Mouse (Mus musculus) midbrain, embryonic 12.5 days (tissue): ENCODE measurements around the gene Adcy5. TPM values are rescaled to one million over a fixed set of nuclear protein-coding genes. Genes with fewer than 3 reads are reported as not detected.

Experiments
- ATAC-seq: fragments of 200-750 bp; cut with Nextera tagmentation; 2 replicates; pipeline ENCODE4 v1.8.0; 2017; ENCODE audit warnings: low read depth, moderate TSS enrichment, moderate library complexity; ENCODE audit not compliant: low FRiP score
- H3K27ac ChIP-seq: fragments of 300-500 bp; sonication (generic); replicated peaks from 2 replicates; pipeline ENCODE4 v1.5.1; 2016; ENCODE audit warnings: mild to moderate bottlenecking
- H3K27me3 ChIP-seq: fragments of 300-500 bp; sonication (generic); 2 replicates; pipeline ENCODE4 v1.6.1; 2016; ENCODE audit warnings: mild to moderate bottlenecking
- H3K36me3 ChIP-seq: fragments of 300-500 bp; sonication (generic); 2 replicates; pipeline ENCODE4 v1.6.1; 2016
- H3K4me1 ChIP-seq: fragments of 300-500 bp; sonication (generic); 2 replicates; pipeline ENCODE4 v1.6.1; 2016
- H3K4me2 ChIP-seq: fragments of 300-500 bp; sonication (generic); replicated peaks from 2 replicates; pipeline ENCODE4 v1.6.1; 2016; ENCODE audit warnings: mild to moderate bottlenecking, moderate library complexity
- H3K4me3 ChIP-seq: fragments of 300-500 bp; sonication (generic); 2 replicates; pipeline ENCODE4 v1.5.1; 2016; ENCODE audit warnings: mild to moderate bottlenecking
- H3K9ac ChIP-seq: fragments of 300-500 bp; sonication (generic); replicated peaks from 2 replicates; pipeline ENCODE4 v1.6.1; 2016; ENCODE audit warnings: mild to moderate bottlenecking, moderate library complexity
- H3K9me3 ChIP-seq: fragments of 300-500 bp; sonication (generic); 2 replicates; pipeline ENCODE4 v1.6.1; 2016; ENCODE audit warnings: mild to moderate bottlenecking
- WGBS: fragments of 180-500 bp; shearing (Covaris S2); methylation state at CpG from one replicate; pipeline ENCODE4 v1.1.7; 2016; 5-methylcytosine and 5-hydroxymethylcytosine counted together
- polyA plus RNA-seq: library from polyadenylated mRNA; unstranded; fragments of >200 nt; fragmentation: Nextera tagmentation; extraction: Ambion mirVana; gene quantifications from 2 replicates; pipeline ENCODE4 v1.2.1, GENCODE M21; 2016

Adcy5 gene
- polyA plus RNA-seq, result 3.2 and 3.6 TPM in 2 replicates

DNA sequence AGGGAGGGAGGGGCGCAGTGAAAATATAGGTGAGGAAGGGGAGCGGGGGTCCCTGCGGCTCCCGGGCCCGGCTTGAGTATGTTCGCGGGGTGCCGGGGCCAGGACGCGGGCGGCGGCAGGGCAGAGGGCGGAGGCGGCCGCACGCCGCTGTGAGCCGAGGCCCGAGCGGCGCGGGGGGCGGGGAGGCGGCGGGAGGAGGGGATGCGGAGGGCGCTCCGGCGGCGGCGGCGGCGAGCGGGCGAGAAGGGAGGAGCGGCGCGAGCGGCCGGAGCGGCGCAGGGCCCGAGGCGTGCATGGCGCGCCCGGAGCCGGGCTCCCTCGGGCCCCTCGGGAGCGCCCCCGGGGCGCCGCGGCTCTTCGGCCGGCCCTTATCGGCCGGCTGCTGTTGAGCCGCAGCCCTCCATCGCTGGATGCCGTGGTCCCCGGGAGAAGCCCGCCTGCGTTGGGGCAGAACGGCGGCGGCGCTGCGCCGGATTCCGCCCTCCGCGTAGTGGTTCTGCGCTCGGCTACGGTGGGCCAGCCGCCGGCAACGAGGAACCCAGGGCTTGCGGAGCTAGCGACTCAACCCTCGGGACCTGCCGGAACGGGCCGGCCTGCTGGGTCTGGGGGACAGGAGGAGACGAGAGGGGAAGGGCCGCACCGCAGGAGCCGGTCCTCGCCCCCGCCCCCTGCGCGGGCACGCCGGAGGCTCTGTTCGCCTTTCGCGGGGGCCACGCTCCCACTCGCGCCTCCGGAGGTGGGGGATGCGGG lies at the start of gene Adcy5:
Adcy5 (plus strand) TSS at position 237 of the 750 bp plus-strand sequence.
- ATAC-seq, result peak; percentile 67
- H3K4me2 ChIP-seq, result peak within 1 kb of the TSS; percentile 94
- peak within 1 kb of the TSS; percentile 86 for H3K9ac ChIP-seq
- WGBS, result 1% methylated on average over 52 of the region's 104 CpGs
- H3K27me3 ChIP-seq, result peaks cover 70% of the 10 kb centered on the region
- peaks cover 33% of the 10 kb centered on the region for H3K4me1 ChIP-seq
- H3K27ac ChIP-seq, result peak within 1 kb of the TSS; percentile 86
- no peaks in the 10 kb centered on the region for H3K36me3 ChIP-seq
- H3K9me3 ChIP-seq, result no peaks in the 10 kb centered on the region
- H3K4me3 ChIP-seq, result peak within 1 kb of the TSS; percentile 76

DNA sequence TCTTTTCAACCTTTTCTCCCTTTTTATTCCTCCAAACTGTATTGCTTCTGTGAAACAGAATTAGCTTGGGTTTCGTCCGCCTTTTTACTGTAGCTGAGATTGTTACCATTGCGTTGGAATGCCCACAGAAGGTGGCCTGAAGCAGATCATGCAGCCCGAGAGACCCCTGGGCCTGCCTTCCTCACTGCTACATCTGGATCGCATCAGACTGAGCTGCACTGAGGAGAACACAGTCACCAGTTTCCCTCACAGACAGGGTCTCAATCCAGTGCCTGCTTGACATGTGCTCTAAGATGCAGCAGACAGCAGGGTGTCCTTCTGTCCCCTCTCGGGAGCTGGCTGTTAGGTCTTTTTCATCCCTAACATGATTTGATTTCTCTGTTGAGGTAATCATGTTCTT lies 46.7 kb upstream of the Adcy5 start:
- Histone ChIP-seq H3K9me3 (no peaks in the 10 kb centered on the region), H3K4me3 (no peak overlapping the region), H3K27me3 (no peaks in the 10 kb centered on the region; the same call in 1 of the 2 replicates), H3K4me1 (peaks cover 11% of the 10 kb centered on the region), H3K9ac (no peak overlapping the region), H3K4me2 (no peak overlapping the region), H3K27ac (no peak overlapping the region), H3K36me3 (peaks cover 9% of the 10 kb centered on the region; the same call in 1 of the 2 replicates)
- 71% methylated on average over 6 of the region's 6 CpGs for WGBS
- no peak for ATAC-seq

DNA sequence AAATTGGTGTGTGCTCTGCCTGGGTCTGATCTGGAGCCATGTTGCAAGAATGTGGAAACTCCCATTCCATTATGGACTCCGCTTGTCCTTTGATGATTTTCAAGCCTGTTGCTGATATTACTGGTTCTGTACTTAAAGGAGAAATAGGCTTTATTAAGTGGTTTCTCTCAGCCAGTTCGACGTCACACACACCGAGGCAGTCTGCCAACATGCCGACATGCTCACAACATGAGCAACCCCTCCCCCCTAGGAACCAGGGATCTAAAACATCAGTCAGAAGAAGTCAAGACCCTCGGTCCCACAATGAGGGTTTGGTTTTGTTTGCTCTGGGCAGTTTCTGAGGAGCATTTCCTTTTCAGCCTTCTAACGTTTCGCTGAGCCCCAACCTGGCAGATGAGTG lies 45.5 kb upstream of the Adcy5 start:
- Histone ChIP-seq H3K4me3 (no peak overlapping the region), H3K27ac (no peak overlapping the region), H3K36me3 (peaks cover 9% of the 10 kb centered on the region; the same call in 1 of the 2 replicates), H3K4me2 (no peak overlapping the region), H3K4me1 (peaks cover 11% of the 10 kb centered on the region), H3K27me3 (no peaks in the 10 kb centered on the region; the same call in 1 of the 2 replicates), H3K9ac (no peak overlapping the region), H3K9me3 (no peaks in the 10 kb centered on the region)
- ATAC-seq, result no peak
- WGBS, result 69% methylated on average over 8 of the region's 8 CpGs

DNA sequence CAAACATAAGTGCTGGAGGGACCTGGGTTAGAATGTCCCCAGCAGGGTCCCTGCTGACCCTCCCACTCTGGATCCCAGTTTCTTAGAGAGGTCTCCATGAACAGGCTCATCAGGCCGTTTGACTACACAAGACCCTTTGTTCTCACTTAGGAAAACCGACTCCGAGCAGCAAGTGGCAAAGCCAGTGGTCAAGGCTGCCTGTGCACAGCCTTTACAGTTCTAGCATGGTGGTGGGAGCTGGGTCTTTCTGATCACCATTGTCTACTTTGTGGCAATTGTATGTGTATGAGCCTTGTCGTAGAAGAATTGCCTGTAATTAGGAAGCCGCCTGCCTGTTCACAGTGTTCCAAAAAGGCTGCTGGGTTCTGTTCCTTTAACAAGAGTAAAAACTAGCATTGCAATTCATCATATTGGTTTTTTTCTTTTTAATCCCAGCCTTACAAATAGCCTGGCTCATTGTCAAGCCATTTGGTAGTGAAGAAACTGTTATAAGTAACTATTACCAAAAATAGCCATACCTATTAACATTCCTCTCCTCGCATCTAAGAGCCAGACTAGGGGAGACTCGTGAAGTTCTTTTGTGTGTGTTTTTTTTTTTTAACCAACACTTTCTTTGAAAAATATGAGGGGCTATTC lies 44.9 kb upstream of the Adcy5 start:
- H3K4me2 ChIP-seq, result no peak overlapping the region
- peaks cover 11% of the 10 kb centered on the region for H3K4me1 ChIP-seq
- no peak overlapping the region for H3K4me3 ChIP-seq
- H3K36me3 ChIP-seq, result peaks cover 9% of the 10 kb centered on the region; the same call in 1 of the 2 replicates
- H3K9ac ChIP-seq, result no peak overlapping the region
- WGBS, result 43% methylated on average over 7 of the region's 7 CpGs
- no peaks in the 10 kb centered on the region for H3K9me3 ChIP-seq
- H3K27me3 ChIP-seq, result no peaks in the 10 kb centered on the region; the same call in 1 of the 2 replicates
- no peak for ATAC-seq
- H3K27ac ChIP-seq, result no peak overlapping the region

DNA sequence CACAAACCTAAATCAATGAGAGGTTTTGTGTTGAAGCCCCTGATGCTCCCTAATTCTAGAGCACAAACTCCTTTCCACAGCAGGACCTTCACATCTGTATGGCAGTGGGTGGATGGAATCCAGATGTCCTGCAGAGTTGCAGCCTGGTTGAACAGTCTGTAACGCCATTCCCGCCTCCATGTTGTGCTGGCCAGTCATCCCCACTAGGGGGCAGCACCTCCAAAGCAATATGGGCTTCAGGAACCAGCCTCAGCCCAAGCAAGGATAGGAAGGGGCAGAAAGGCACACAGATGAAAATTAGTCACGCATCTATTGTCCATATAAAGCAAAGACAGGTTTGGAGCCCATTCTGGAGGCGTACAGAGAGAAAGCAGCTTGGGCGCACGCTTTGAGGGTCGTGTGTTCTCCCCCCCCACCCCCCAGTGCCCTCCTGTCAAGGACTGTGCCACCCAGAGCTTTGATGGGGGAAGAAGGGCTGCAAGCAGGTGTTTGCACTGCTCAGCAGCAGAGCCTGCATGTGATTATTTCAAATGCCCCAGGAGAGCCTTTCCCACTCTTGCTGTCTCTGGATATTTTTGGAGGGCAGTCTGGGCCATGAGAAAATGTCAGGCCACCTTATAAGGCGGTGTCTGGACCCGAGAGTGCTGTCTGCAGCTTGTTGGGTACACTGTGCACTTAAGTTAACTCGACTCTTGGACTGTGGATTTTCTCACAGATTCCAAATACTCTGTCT lies 44.1 kb upstream of the Adcy5 start:
- 30% methylated on average over 10 of the region's 10 CpGs for WGBS
- no peak overlapping the region for H3K4me3 ChIP-seq
- no peaks in the 10 kb centered on the region for H3K9me3 ChIP-seq
- no peak overlapping the region for H3K9ac ChIP-seq
- H3K27me3 ChIP-seq, result no peaks in the 10 kb centered on the region; the same call in 1 of the 2 replicates
- ATAC-seq, result peak; percentile 94
- peaks cover 11% of the 10 kb centered on the region for H3K4me1 ChIP-seq
- H3K4me2 ChIP-seq, result peak overlapping the region; percentile 41
- H3K36me3 ChIP-seq, result peaks cover 9% of the 10 kb centered on the region; the same call in 1 of the 2 replicates
- peak overlapping the region; percentile 39 for H3K27ac ChIP-seq

DNA sequence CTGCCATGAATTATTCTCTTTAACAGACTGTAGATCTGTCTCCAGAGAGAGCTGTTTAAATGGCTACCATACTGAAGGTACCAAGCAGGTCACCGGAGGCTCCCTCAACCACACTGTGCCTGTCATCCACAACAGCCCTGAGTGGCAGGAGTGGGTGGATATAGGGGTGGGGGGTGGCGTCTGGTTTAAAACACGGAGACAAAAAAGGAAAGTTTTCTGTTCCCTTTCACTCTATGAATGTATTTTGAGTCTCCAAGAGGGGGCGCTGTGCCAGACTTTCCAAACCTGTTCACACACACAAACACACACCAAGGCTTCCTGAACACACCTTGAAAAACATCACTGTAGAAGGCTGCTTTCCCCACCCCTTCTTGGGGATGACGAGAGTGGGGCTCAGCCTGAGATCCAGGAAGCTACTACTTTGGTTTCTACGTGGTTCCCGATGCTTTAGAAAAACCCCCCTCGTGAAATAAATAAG lies 43.5 kb upstream of the Adcy5 start:
- Histone ChIP-seq H3K9ac (no peak overlapping the region), H3K4me1 (peaks cover 11% of the 10 kb centered on the region), H3K27ac (peak overlapping the region; percentile 35; the same call in 1 of the 2 replicates), H3K9me3 (no peaks in the 10 kb centered on the region), H3K36me3 (peaks cover 9% of the 10 kb centered on the region; the same call in 1 of the 2 replicates), H3K27me3 (no peaks in the 10 kb centered on the region; the same call in 1 of the 2 replicates), H3K4me2 (no peak overlapping the region), H3K4me3 (no peak overlapping the region)
- WGBS, result 70% methylated on average over 8 of the region's 8 CpGs
- 0 out of 2 replicates have a peak, but pooled peaks have one; percentile 23 for ATAC-seq

DNA sequence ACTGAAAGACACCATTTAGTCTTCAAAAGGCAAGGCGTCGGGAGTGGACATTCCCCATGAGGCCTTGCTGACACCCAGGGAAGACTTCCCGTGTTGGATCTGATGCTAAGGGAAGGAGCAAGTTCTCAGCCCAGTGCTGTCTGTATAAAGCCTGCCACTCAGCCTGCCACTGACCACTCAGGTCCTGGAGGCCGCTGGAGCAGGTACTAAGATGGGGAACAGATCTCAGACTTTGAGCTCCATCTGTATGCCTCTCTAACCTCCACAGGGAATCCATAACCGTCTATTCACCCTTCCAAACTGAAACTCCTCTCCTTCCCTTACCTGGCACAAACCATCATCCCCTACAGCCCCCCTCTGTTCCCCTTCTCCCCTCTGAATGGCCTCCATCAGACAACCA lies 41.2 kb upstream of the Adcy5 start:
- Histone ChIP-seq H3K36me3 (no peaks in the 10 kb centered on the region), H3K27me3 (no peaks in the 10 kb centered on the region; the same call in 1 of the 2 replicates), H3K4me3 (no peak overlapping the region), H3K9ac (no peak overlapping the region), H3K4me1 (peaks cover 11% of the 10 kb centered on the region), H3K4me2 (no peak overlapping the region), H3K9me3 (no peaks in the 10 kb centered on the region), H3K27ac (no peak overlapping the region)
- whole genome bisulfite sequencing, result 88% methylated on average over 5 of the region's 5 CpGs
- no peak for ATAC-seq

DNA sequence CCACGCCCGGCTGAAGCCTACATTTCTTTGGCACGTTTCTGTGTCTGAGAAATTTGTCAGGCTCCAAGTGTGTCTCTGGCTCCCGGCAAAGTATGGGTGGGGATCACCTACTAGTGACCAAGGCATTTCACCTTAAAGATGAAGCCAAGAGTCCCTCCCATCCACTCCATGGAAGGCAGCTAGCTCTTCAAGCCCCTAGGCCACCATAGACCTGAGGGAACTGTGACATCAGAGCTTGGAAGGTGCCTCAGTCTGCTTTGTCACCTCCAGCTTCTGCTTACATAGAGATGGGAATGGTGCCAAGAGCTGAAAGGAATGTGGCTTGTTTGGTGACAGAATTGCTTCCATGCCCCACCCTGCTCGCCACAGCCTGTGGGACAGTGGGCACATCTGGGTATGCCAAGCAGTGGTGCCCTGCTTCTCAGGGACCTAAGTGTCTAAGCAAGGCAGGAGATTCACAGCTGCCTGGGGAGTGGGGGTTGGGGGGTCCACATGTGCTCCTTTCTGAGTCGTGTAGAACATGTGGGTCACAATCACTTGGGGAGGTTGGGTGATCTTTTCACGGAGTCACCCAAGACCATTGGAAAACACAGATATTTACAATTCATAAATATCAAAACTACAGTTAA lies 38.2 kb upstream of the Adcy5 start:
- no peak overlapping the region for H3K27ac ChIP-seq
- 88% methylated on average over 7 of the region's 7 CpGs for WGBS
- ATAC-seq, result no peak
- 0 out of 2 replicates have a peak, but pooled peaks cover 4% of the 10 kb centered on the region for H3K9me3 ChIP-seq
- H3K36me3 ChIP-seq, result no peaks in the 10 kb centered on the region
- H3K4me1 ChIP-seq, result no peaks in the 10 kb centered on the region
- no peak overlapping the region for H3K4me2 ChIP-seq
- H3K9ac ChIP-seq, result no peak overlapping the region
- no peaks in the 10 kb centered on the region for H3K27me3 ChIP-seq
- no peak overlapping the region for H3K4me3 ChIP-seq

DNA sequence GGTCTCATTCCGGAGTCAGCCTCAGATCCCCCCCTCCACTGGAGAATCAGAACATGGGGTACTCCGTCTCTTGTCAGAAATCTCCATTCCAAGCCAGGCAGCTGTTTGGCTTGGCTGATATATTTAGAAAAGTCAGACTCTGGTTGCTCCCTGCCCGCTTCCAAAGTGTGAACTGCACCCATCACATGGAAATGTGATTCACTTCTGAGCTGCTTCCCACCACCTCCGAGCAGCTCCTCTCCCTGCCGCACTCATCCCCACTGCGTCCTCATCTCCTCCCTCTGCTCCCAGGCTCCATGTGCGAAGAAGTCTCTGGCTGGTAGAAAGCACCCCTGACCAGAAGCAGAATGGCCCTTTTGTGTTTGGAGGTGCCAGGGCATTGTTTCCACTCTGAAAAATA lies 37.2 kb upstream of the Adcy5 start:
- no peaks in the 10 kb centered on the region for H3K36me3 ChIP-seq
- H3K4me1 ChIP-seq, result no peaks in the 10 kb centered on the region
- H3K9me3 ChIP-seq, result 0 out of 2 replicates have a peak, but pooled peaks cover 4% of the 10 kb centered on the region
- no peaks in the 10 kb centered on the region for H3K27me3 ChIP-seq
- no peak overlapping the region for H3K27ac ChIP-seq
- ATAC-seq, result no peak
- no peak overlapping the region for H3K9ac ChIP-seq
- WGBS, result 59% methylated on average over 7 of the region's 7 CpGs
- H3K4me3 ChIP-seq, result no peak overlapping the region
- H3K4me2 ChIP-seq, result no peak overlapping the region

DNA sequence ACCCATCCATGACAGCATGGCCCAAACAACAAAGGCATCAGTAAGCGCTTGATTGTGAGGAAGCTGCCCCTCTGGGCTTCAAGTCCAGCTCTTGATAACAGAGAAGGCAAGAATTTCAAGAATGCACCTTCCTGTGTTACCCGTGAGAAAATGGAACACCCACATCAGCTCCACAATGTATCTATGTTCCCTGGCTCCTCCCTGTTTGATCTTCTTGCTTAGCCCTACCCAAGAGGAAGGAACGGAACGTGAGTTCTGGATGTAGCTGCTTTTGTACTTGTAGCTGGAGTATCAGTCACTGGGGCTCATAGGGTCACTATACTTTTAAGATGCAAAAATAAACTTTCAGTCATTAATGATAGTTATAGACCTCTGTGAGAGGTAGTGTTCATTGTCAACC lies 34.1 kb upstream of the Adcy5 start:
- H3K4me3 ChIP-seq, result no peak overlapping the region
- H3K27me3 ChIP-seq, result no peaks in the 10 kb centered on the region
- 0 out of 2 replicates have a peak, but pooled peaks cover 4% of the 10 kb centered on the region for H3K9me3 ChIP-seq
- no peak overlapping the region for H3K4me2 ChIP-seq
- H3K27ac ChIP-seq, result no peak overlapping the region
- ATAC-seq, result no peak
- no peaks in the 10 kb centered on the region for H3K36me3 ChIP-seq
- no peak overlapping the region for H3K9ac ChIP-seq
- H3K4me1 ChIP-seq, result no peaks in the 10 kb centered on the region
- WGBS, result 77% methylated on average over 4 of the region's 4 CpGs

DNA sequence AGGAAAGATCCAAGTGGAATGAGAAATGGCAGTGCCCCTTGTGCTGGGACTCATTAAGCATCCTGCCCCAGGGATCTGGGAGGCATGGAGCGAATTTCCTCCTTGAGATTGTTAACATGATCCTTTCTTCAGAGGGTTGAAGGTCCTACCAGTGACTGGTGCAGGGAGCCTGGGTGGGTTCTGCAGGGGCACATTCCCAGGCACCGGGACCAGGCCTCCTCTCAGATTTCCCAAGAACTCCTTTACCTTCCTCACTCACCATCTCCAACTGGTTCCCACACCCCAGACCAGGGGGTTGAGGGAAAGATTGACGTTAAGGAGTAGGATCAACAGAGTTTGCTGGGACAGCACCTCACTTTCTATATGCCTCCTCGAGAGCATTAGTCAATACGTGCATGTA lies 27.4 kb upstream of the Adcy5 start:
- Histone ChIP-seq H3K36me3 (no peaks in the 10 kb centered on the region), H3K27ac (no peak overlapping the region), H3K4me2 (no peak overlapping the region), H3K27me3 (no peaks in the 10 kb centered on the region), H3K4me1 (no peaks in the 10 kb centered on the region), H3K9me3 (no peaks in the 10 kb centered on the region), H3K4me3 (no peak overlapping the region), H3K9ac (no peak overlapping the region)
- ATAC-seq, result no peak
- WGBS, result 86% methylated on average over 5 of the region's 5 CpGs
